Mouse (Mus musculus) intestine, embryonic 15.5 days (tissue): Measurements from ENCODE around the gene H2-Ob. TPM values are rescaled to one million over a fixed set of nuclear protein-coding genes. Genes with fewer than 3 reads are reported as not detected.

Experiments used
- ATAC-seq: fragments of 200-750 bp; cut with Nextera tagmentation; 2 replicates; pipeline ENCODE4 v1.8.0; 2017; ENCODE audit warnings: moderate TSS enrichment, moderate library complexity
- H3K27ac ChIP-seq: fragments of 300-500 bp; sonication (generic); 2 replicates; pipeline ENCODE4 v1.5.1; 2015; ENCODE audit warnings: mild to moderate bottlenecking, inconsistent platforms
- H3K27me3 ChIP-seq: fragments of 300-500 bp; sonication (generic); replicated peaks from 2 replicates; pipeline ENCODE4 v1.6.1; 2015; ENCODE audit warnings: inconsistent platforms
- H3K36me3 ChIP-seq: fragments of 300-500 bp; sonication (generic); 2 replicates; pipeline ENCODE4 v1.6.1; 2015; ENCODE audit warnings: inconsistent platforms
- H3K4me1 ChIP-seq: fragments of 300-500 bp; sonication (generic); replicated peaks from 2 replicates; pipeline ENCODE4 v1.6.1; 2015; ENCODE audit warnings: inconsistent platforms
- H3K4me2 ChIP-seq: fragments of 300-500 bp; sonication (generic); replicated peaks from 2 replicates; pipeline ENCODE4 v1.6.1; 2015; ENCODE audit warnings: mild to moderate bottlenecking, inconsistent platforms
- H3K4me3 ChIP-seq: fragments of 300-500 bp; sonication (generic); replicated peaks from 2 replicates; pipeline ENCODE4 v1.5.1; 2015; ENCODE audit warnings: inconsistent platforms
- H3K9ac ChIP-seq: fragments of 300-500 bp; sonication (generic); 2 replicates; pipeline ENCODE4 v1.6.1; 2015; ENCODE audit warnings: inconsistent platforms
- H3K9me3 ChIP-seq: fragments of 300-500 bp; sonication (generic); 2 replicates; pipeline ENCODE4 v1.6.1; 2016; ENCODE audit warnings: inconsistent platforms
- WGBS: fragments of 180-500 bp; shearing (Covaris S2); methylation state at CpG from one replicate; pipeline ENCODE4 v1.1.7; 2015; 5-methylcytosine and 5-hydroxymethylcytosine counted together
- polyA plus RNA-seq: library from polyadenylated mRNA; unstranded; fragments of >200 nt; fragmentation: Nextera tagmentation; extraction: Ambion mirVana; gene quantifications from 2 replicates; pipeline ENCODE4 v1.2.1, GENCODE M21; 2015

The H2-Ob gene
- 0.06 and 0.13 TPM in 2 replicates for polyA plus RNA-seq

DNA sequence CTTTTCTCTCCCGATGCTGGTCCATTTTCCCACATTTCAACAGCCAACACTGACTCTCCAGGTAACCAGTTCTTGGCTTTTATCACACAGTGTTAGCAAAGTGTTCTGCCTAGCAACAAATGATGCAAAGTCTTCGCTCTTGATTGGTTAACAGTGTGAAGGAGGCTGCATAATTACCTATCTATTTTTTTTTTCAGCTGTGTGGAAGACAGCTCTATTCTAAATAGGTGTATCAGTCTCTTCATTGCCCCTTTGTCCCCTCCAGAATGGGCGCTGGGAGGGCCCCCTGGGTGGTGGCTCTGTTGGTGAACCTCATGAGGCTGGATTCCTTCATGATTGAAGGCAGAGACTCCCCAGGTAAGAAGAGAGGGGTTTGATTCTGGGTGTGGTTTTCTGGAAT is at the start of gene H2-Ob:
Gene H2-Ob (plus strand): TSS at position 198 of the 400 bp plus-strand sequence.
- Histone ChIP-seq H3K27ac (no peak within 1 kb of the TSS), H3K4me3 (no peak within 1 kb of the TSS), H3K27me3 (no peaks in the 10 kb centered on the region), H3K36me3 (no peaks in the 10 kb centered on the region), H3K4me1 (no peaks in the 10 kb centered on the region), H3K9ac (no peak within 1 kb of the TSS), H3K9me3 (no peaks in the 10 kb centered on the region), H3K4me2 (no peak within 1 kb of the TSS)
- no peak for ATAC-seq
- 64% methylated on average over 3 of the region's 3 CpGs for whole genome bisulfite sequencing

DNA sequence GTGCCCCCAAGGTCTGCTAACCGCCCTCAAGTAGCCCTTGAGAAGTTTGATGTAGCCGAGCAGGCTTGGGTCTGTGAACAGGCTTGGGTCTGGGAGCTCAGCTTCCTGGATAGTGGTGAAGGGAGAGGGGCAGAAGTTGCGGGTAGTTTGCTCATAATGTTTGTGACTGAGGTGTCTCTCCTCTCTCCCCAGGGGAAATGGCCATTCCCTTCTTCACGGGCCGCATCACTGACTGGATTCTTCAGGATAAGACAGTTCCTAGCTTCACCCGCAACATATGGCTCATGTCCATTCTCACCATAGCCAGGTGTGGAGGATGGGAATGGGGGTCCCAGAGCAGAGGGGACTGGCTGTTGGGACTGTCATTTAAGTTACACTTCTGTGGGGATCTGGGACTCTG is 49.7 kb upstream of the H2-Ob start:
- no peak overlapping the region for H3K4me3 ChIP-seq
- WGBS: 74% methylated on average over 6 of the region's 6 CpGs
- no peak overlapping the region for H3K4me2 ChIP-seq
- no peak overlapping the region for H3K27ac ChIP-seq
- H3K36me3 ChIP-seq: no peaks in the 10 kb centered on the region
- no peak for ATAC-seq
- no peaks in the 10 kb centered on the region for H3K9me3 ChIP-seq
- H3K27me3 ChIP-seq: peaks cover 33% of the 10 kb centered on the region
- H3K4me1 ChIP-seq: peaks cover 11% of the 10 kb centered on the region
- H3K9ac ChIP-seq: no peak overlapping the region

DNA sequence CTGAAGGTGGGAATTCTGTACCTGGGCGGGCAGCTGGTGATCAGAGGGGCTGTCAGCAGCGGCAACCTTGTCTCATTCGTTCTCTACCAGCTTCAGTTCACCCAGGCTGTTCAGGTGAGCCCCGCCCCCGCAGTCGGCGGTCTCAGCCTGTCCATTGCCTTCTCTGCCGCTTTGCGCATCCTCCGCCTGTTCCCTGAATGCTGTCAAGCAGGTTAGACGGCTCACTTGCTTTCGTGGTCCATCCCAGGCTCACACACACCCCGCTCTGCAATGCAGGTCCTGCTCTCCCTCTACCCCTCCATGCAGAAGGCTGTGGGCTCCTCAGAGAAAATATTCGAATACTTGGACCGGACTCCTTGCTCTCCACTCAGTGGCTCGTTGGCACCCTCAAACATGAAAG is 45.9 kb upstream of the H2-Ob start:
- WGBS: 23% methylated on average over 16 of the region's 16 CpGs
- Histone ChIP-seq H3K4me2 (no peak overlapping the region), H3K36me3 (no peaks in the 10 kb centered on the region), H3K9me3 (no peaks in the 10 kb centered on the region), H3K27me3 (peaks cover 47% of the 10 kb centered on the region), H3K4me1 (peaks cover 9% of the 10 kb centered on the region), H3K4me3 (no peak overlapping the region), H3K9ac (no peak overlapping the region), H3K27ac (no peak overlapping the region)
- no peak for ATAC-seq

DNA sequence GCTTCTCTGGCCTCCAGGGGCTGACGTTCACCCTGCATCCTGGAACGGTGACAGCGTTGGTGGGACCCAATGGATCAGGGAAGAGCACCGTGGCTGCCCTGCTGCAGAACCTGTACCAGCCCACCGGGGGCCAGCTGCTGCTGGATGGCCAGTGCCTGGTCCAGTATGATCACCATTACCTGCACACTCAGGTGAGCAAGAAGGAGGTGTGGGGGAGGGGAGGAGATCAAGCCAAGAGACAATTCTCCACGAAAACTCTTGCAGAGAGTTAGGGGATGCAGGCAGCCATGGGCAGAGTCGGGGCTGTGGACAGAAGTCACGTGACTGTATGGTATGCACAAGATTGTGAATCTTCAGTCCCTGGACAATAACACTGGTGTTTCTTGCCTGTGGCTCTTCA is 45.2 kb upstream of the H2-Ob start:
- H3K36me3 ChIP-seq: no peaks in the 10 kb centered on the region
- peaks cover 48% of the 10 kb centered on the region for H3K27me3 ChIP-seq
- WGBS: 50% methylated on average over 8 of the region's 8 CpGs
- H3K4me1 ChIP-seq: peaks cover 11% of the 10 kb centered on the region
- H3K4me2 ChIP-seq: no peak overlapping the region
- no peaks in the 10 kb centered on the region for H3K9me3 ChIP-seq
- no peak overlapping the region for H3K9ac ChIP-seq
- H3K27ac ChIP-seq: no peak overlapping the region
- no peak overlapping the region for H3K4me3 ChIP-seq
- ATAC-seq: no peak

DNA sequence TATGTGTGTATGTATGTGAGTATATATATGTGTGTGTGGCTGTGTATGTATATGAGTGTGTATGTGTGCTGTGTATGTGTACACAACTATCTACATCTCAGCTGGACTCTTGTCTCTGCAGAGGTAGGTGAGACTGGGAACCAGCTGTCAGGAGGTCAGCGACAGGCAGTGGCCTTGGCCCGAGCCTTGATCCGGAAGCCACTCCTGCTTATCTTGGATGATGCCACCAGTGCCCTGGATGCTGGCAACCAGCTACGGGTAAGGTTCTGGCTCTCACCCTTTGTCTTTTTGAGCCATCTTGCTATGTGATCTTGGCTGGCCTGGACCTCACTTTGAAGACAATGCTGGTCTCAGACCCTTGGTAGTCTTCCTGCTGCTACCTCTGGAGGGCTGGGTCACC is 44.0 kb upstream of the H2-Ob start:
- no peak for ATAC-seq
- peaks cover 11% of the 10 kb centered on the region for H3K4me1 ChIP-seq
- WGBS: 81% methylated on average over 4 of the region's 4 CpGs
- H3K4me2 ChIP-seq: no peak overlapping the region
- H3K9ac ChIP-seq: no peak overlapping the region
- H3K9me3 ChIP-seq: no peaks in the 10 kb centered on the region
- no peak overlapping the region for H3K27ac ChIP-seq
- peaks cover 55% of the 10 kb centered on the region for H3K27me3 ChIP-seq
- H3K4me3 ChIP-seq: no peak overlapping the region
- no peaks in the 10 kb centered on the region for H3K36me3 ChIP-seq

DNA sequence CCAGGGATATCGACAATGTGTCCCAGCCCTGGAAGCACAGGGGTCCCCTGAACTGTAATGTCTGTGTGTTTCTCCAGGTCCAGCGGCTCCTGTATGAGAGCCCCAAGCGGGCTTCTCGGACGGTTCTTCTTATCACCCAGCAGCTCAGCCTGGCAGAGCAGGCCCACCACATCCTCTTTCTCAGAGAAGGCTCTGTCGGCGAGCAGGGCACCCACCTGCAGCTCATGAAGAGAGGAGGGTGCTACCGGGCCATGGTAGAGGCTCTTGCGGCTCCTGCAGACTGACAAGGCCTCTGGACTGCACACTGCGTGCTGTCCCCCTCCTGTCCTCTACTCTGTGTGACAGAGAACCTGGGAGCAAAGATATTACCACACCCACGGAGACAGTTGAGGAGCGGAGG is 42.2 kb upstream of the H2-Ob start:
- Histone ChIP-seq H3K27me3 (peaks cover 55% of the 10 kb centered on the region), H3K27ac (no peak overlapping the region), H3K9ac (no peak overlapping the region), H3K4me3 (no peak overlapping the region), H3K4me2 (no peak overlapping the region), H3K4me1 (peaks cover 11% of the 10 kb centered on the region), H3K36me3 (no peaks in the 10 kb centered on the region), H3K9me3 (no peaks in the 10 kb centered on the region)
- WGBS: 36% methylated on average over 12 of the region's 12 CpGs
- ATAC-seq: no peak

DNA sequence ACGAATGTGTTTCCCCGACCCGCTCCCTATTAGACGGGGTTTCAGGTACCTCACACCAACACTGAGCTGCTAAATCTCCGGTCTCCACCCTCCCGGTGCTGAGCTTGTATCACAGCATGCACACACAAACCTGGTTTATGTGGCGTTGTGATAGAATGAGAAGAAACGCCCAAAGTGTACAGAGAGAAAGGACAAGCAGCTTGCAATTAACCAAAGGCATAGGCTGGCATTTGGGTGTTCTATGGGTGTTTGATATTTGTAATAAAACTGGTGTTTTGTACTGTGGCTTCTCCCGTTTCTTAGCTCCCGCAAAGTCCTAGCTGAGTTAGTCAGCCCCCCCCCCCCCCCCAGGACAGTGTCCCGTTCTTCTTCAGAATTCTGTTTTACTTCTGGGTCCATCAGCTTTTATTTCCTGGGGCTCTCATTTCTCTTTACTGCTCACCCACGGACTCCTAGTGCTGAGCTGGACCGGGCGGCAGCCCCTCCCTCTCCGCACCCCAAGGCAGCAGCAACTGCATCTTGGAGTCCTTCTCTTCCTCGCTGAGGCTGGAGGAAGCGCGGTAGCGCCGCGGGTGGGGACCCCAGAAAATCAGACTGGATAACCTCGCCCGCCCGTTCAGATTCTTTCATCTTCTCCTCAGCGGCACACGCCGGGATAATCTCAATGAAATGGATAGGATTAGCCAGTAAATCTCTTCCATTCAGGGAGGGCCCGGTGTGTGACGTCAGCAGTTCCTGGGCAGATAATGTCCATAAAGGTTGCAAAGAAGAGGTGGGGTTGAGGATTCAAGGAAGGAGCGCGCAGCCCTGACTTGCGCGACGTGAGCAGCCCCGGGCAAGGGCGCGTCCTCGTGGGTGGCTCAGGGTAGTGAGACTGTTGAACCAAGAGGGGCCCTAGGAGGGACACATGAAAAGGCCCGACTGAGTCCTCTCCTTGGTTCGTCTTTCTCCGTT is 41.5 kb upstream of the H2-Ob start, which contains the start of gene Psmb8:
Gene Psmb8 (plus strand): TSS at position 781 of the 954 bp plus-strand sequence.
- WGBS: 6% methylated on average over 41 of the region's 41 CpGs
- Histone ChIP-seq H3K9ac (peak within 1 kb of the TSS; percentile 29), H3K4me3 (peak within 1 kb of the TSS; percentile 39), H3K36me3 (no peaks in the 10 kb centered on the region), H3K27ac (no peak within 1 kb of the TSS), H3K9me3 (no peaks in the 10 kb centered on the region), H3K4me1 (peaks cover 11% of the 10 kb centered on the region), H3K27me3 (peaks cover 50% of the 10 kb centered on the region), H3K4me2 (peak within 1 kb of the TSS; percentile 92)
- ATAC-seq: peak; percentile 94

DNA sequence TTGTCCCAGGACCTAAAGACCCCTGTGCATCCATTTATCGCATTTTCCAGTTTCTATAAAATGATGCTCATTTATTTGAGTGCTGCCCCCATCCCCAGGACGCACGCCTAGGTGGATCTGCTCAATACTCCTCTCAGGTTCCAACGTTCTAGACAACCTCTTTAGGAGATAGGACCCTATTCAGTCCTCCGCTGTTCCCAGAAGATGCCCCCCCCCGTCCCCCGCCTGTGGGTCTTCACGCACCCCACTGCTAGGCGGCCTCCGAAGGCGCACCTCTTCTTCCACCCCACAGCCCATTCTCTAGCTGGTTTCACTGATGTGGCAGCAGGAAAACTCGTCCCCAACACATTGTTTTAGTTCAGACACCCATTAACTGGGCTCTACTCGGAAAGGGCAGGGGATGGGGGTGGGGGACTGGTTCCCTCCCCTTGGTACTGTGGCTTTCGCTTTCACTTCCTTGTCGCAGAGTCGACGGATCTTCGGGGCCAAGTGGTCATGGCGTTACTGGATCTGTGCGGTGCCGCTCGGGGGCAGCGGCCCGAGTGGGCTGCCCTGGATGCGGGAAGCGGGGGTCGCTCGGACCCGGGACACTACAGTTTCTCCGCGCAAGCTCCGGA is 40.7 kb upstream of the H2-Ob start:
- Histone ChIP-seq H3K36me3 (no peaks in the 10 kb centered on the region), H3K4me2 (peak overlapping the region; percentile 92), H3K4me3 (peak overlapping the region; percentile 39), H3K27me3 (peaks cover 42% of the 10 kb centered on the region), H3K27ac (no peak overlapping the region), H3K4me1 (peaks cover 10% of the 10 kb centered on the region), H3K9me3 (no peaks in the 10 kb centered on the region), H3K9ac (peak overlapping the region; percentile 29)
- 3% methylated on average over 32 of the region's 32 CpGs for WGBS
- ATAC-seq: peak; percentile 66

DNA sequence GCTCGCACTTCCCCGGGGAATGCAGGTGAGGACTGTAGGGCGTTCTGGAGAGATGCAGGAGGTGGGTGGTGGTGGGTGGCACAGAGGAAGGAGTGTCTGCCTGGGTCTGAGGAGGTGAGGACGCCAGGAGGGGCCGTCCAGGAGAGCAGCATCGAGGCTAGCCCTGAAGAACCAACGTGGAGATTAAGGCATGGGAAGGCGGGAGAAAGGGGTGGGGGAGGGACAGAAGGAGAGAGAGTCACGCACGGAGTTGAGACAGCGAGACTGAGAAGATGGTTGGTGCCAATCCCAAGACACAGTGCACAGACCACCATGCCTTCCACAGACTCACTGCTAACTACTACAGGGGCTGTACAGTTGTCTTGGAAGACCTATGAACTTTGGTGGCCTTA is 40.2 kb upstream of the H2-Ob start:
- 9% methylated on average over 11 of the region's 11 CpGs for WGBS
- H3K27me3 ChIP-seq: peaks cover 40% of the 10 kb centered on the region

DNA sequence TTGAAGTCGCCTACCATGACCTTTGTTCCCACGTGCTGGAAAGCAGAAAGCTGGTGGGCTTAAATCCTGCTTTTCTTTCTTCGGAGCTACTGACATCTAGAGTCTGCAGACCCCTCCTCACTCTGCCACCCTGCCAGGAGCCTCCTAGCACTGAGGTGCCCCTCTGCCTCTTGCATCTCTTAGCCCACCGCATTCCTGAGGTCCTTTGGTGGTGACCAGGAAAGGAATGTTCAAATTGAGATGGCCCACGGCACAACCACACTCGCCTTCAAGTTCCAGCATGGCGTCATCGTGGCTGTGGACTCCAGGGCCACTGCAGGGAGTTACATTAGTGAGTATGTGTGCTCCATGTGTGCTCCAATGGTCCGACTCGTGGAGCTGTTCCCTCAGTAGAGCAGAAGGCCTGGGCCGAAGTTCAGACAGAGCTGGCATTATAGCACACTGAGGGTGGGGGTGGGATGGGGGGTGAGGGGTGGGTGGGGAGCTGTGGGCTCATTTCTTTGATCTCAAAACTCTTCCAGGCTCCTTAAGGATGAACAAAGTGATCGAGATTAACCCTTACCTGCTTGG is 39.6 kb upstream of the H2-Ob start:
- WGBS: 70% methylated on average over 12 of the region's 12 CpGs
- no peaks in the 10 kb centered on the region for H3K9me3 ChIP-seq
- H3K4me1 ChIP-seq: peaks cover 10% of the 10 kb centered on the region
- H3K4me2 ChIP-seq: peak overlapping the region; percentile 92; the same call in 1 of the 2 replicates
- H3K36me3 ChIP-seq: no peaks in the 10 kb centered on the region
- no peak overlapping the region for H3K27ac ChIP-seq
- H3K9ac ChIP-seq: no peak overlapping the region
- H3K27me3 ChIP-seq: peaks cover 40% of the 10 kb centered on the region
- no peak for ATAC-seq
- H3K4me3 ChIP-seq: peak overlapping the region; percentile 39; the same call in 1 of the 2 replicates

More for the DNA sequence above, 40.2 kb upstream of the H2-Ob start:
- no peaks in the 10 kb centered on the region for H3K36me3 ChIP-seq
- peak overlapping the region; percentile 39 for H3K4me3 ChIP-seq
- peak overlapping the region; percentile 29 for H3K9ac ChIP-seq
- H3K4me1 ChIP-seq: peaks cover 10% of the 10 kb centered on the region
- no peak overlapping the region for H3K27ac ChIP-seq
- H3K9me3 ChIP-seq: no peaks in the 10 kb centered on the region
- peak overlapping the region; percentile 92 for H3K4me2 ChIP-seq
- ATAC-seq: 0 out of 2 replicates have a peak, but pooled peaks have one; percentile 15

DNA sequence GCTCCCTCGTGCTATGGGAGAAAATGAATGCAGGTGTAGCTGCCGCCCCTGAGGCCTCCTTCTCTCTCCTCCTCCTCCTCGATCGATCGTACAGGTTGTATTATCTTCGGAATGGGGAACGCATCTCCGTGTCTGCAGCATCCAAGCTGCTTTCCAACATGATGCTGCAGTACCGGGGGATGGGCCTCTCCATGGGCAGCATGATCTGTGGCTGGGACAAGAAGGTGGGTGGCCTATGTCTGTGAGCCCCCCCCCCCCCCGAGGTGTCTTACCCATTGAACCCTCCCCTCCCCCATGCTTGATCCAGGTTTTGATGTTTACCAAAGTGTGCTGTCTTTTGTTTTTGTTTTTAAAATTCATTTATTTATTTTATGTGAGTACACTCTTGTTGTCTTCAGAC is 38.7 kb upstream of the H2-Ob start:
- Histone ChIP-seq H3K9ac (no peak overlapping the region), H3K27me3 (peaks cover 34% of the 10 kb centered on the region), H3K4me3 (no peak overlapping the region), H3K27ac (no peak overlapping the region), H3K36me3 (no peaks in the 10 kb centered on the region), H3K4me2 (no peak overlapping the region), H3K9me3 (no peaks in the 10 kb centered on the region), H3K4me1 (peaks cover 12% of the 10 kb centered on the region)
- 84% methylated on average over 10 of the region's 10 CpGs for WGBS
- no peak for ATAC-seq

DNA sequence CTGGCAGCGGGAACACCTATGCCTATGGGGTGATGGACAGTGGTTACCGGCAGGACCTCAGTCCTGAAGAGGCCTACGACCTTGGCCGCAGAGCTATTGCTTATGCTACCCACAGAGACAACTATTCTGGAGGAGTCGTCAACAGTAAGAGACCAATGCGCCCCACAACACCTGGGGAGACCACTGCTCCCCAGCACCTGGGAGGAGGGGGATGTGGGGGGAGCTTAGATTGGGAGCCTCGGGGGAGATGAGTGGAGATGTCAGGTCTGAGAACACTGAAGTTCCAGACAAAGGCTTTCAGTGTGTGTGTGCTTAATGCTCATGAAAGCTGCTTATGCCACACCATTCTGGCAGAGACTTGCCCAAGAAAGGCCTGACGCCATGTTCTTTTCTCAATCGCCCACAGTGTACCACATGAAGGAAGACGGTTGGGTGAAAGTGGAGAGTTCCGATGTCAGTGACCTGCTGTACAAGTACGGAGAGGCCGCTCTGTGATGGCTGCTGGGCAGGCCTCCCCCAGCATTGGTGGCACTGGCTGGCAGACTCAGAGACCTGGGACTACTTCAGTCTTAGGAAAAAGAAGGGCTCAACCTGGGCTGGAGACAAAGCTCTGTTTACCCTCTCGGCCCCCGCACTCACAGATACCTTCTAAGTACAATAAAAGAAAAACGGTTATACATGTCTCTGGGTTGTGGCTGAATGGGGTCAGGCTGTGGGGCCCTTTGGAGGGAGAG is 37.8 kb upstream of the H2-Ob start:
- H3K9ac ChIP-seq: no peak overlapping the region
- no peak overlapping the region for H3K4me3 ChIP-seq
- no peaks in the 10 kb centered on the region for H3K9me3 ChIP-seq
- no peak for ATAC-seq
- no peak overlapping the region for H3K27ac ChIP-seq
- peaks cover 18% of the 10 kb centered on the region for H3K4me1 ChIP-seq
- 84% methylated on average over 16 of the region's 16 CpGs for WGBS
- H3K4me2 ChIP-seq: no peak overlapping the region
- H3K36me3 ChIP-seq: no peaks in the 10 kb centered on the region
- H3K27me3 ChIP-seq: peaks cover 36% of the 10 kb centered on the region
